Mouse (Mus musculus) A20 (cell line): ENCODE measurements around the gene Timm8a1.
A peak's percentile ranks its signal among the peaks of the same experiment; 100 is the strongest.

ENCODE experiments used
- DNase-seq: peaks from one replicate; pipeline ENCODE4 v3.0.0-alpha.2; 2011; ENCODE audit warnings: low read depth, low spot score

Gene Timm8a1

GRCm38 (mm10) chrX:134541145-134541954 is at the start of gene Timm8a1:
TSS of gene Timm8a1 (minus strand) at chrX:134541865.
- peak; percentile 86 for DNase-seq

- no peak for DNase-seq
Observed at GRCm38 (mm10) chrX:134589836-134590235, 48.2 kb upstream of the Timm8a1 start.

GRCm38 (mm10) chrX:134588997-134589396 is 47.3 kb upstream of the Timm8a1 start:
- DNase-seq = no peak

- no peak for DNase-seq
Observed at GRCm38 (mm10) chrX:134588261-134588660, 46.6 kb upstream of the Timm8a1 start.

- no peak for DNase-seq
Observed at GRCm38 (mm10) chrX:134586447-134586846, 44.8 kb upstream of the Timm8a1 start.

- DNase-seq = peak; percentile 94
Observed at GRCm38 (mm10) chrX:134585103-134586002, 43.7 kb upstream of the Timm8a1 start, which contains the start of gene Rpl36a. TSS of gene Rpl36a (plus strand) at chrX:134585654.

- DNase-seq = peak; percentile 66
Observed at GRCm38 (mm10) chrX:134582888-134583669, 41.4 kb upstream of the Timm8a1 start, which contains the start of gene Btk. TSS of gene Btk (minus strand) at chrX:134583570.

GRCm38 (mm10) chrX:134582270-134582669 is 40.6 kb upstream of the Timm8a1 start:
- DNase-seq = peak; percentile 35

GRCm38 (mm10) chrX:134580528-134581305 is 39.1 kb upstream of the Timm8a1 start:
- DNase-seq = peak; percentile 80

- no peak for DNase-seq
Observed at GRCm38 (mm10) chrX:134577896-134578295, 36.2 kb upstream of the Timm8a1 start.

- peak; percentile 67 for DNase-seq
Observed at GRCm38 (mm10) chrX:134566536-134567222, 25.0 kb upstream of the Timm8a1 start.

GRCm38 (mm10) chrX:134564326-134564725 is 22.7 kb upstream of the Timm8a1 start:
- no peak for DNase-seq

- DNase-seq = no peak
Observed at GRCm38 (mm10) chrX:134554425-134554824, 12.8 kb upstream of the Timm8a1 start.

GRCm38 (mm10) chrX:134553326-134553725 is 11.7 kb upstream of the Timm8a1 start:
- DNase-seq = no peak

GRCm38 (mm10) chrX:134550903-134551302 is 9.2 kb upstream of the Timm8a1 start:
- peak; percentile 49 for DNase-seq

GRCm38 (mm10) chrX:134547330-134547729 is 5.7 kb upstream of the Timm8a1 start:
- no peak for DNase-seq

- DNase-seq = no peak
Observed at GRCm38 (mm10) chrX:134541955-134542308, 267 bp upstream of the Timm8a1 start.

- DNase-seq = peak; percentile 63
Observed at GRCm38 (mm10) chrX:134540414-134541135, 1.1 kb downstream of the Timm8a1 start.

- DNase-seq = peak; percentile 69
Observed at GRCm38 (mm10) chrX:134539795-134540194, 1.9 kb downstream of the Timm8a1 start.
